Mouse (Mus musculus) forelimb bud, embryonic 11.5 days (tissue): ENCODE results near the gene Arl8b.

Source experiments
- DNase-seq: peaks from one replicate; pipeline ENCODE4 v3.0.0-alpha.2; 2012; ENCODE audit warnings: low read depth, low spot score

The Arl8b gene

GRCm38 (mm10) chr6:108782526-108783183, at the start of gene Arl8b:
Arl8b (plus strand) TSS chr6:108783099.
- DNase-seq: peak; percentile 95

GRCm38 (mm10) chr6:108735910-108736750, 46.8 kb upstream of the Arl8b start:
- peak; percentile 72 for DNase-seq

GRCm38 (mm10) chr6:108738463-108739203, 44.3 kb upstream of the Arl8b start:
- DNase-seq: no peak

- no peak for DNase-seq
Measured at GRCm38 (mm10) chr6:108740579-108740978, 42.3 kb upstream of the Arl8b start.

GRCm38 (mm10) chr6:108743730-108744129, 39.2 kb upstream of the Arl8b start:
- no peak for DNase-seq

GRCm38 (mm10) chr6:108751324-108751723, 31.6 kb upstream of the Arl8b start:
- no peak for DNase-seq

GRCm38 (mm10) chr6:108752395-108752794, 30.5 kb upstream of the Arl8b start:
- DNase-seq: no peak

- DNase-seq: no peak
Measured at GRCm38 (mm10) chr6:108753536-108753935, 29.4 kb upstream of the Arl8b start.

- DNase-seq: no peak
Measured at GRCm38 (mm10) chr6:108754376-108754775, 28.5 kb upstream of the Arl8b start.

GRCm38 (mm10) chr6:108755936-108756335, 27.0 kb upstream of the Arl8b start:
- DNase-seq: no peak

- no peak for DNase-seq
Measured at GRCm38 (mm10) chr6:108758997-108759697, 23.8 kb upstream of the Arl8b start.

GRCm38 (mm10) chr6:108759698-108760039, 23.2 kb upstream of the Arl8b start:
- no peak for DNase-seq

- no peak for DNase-seq
Measured at GRCm38 (mm10) chr6:108770880-108771279, 12.0 kb upstream of the Arl8b start.

GRCm38 (mm10) chr6:108772913-108773312, 10.0 kb upstream of the Arl8b start:
- DNase-seq: peak; percentile 71

GRCm38 (mm10) chr6:108773480-108773879, 9.4 kb upstream of the Arl8b start:
- no peak for DNase-seq

GRCm38 (mm10) chr6:108776274-108776673, 6.6 kb upstream of the Arl8b start:
- no peak for DNase-seq

- no peak for DNase-seq
Measured at GRCm38 (mm10) chr6:108777560-108778287, 5.2 kb upstream of the Arl8b start.

GRCm38 (mm10) chr6:108778399-108778798, 4.5 kb upstream of the Arl8b start:
- no peak for DNase-seq

GRCm38 (mm10) chr6:108781865-108782264, 1.0 kb upstream of the Arl8b start:
- DNase-seq: no peak

GRCm38 (mm10) chr6:108783184-108783881, 434 bp downstream of the Arl8b start:
- DNase-seq: no peak
